Mouse (Mus musculus) left cerebral cortex, adult 9 months (tissue): ENCODE measurements at regions not wholly inside any gene's neighbourhood (a gene's known extent, or its start where the extent isn't known, plus 50 kb on each side); places are given as distances from the start of the nearest gene placed in this dataset.

ENCODE experiments used
- DNase-seq, 2 experiments: peaks; one replicate each; pipeline ENCODE4 v3.0.0; 2022; ENCODE audit warnings: low spot score in 2 of 2

DNA sequence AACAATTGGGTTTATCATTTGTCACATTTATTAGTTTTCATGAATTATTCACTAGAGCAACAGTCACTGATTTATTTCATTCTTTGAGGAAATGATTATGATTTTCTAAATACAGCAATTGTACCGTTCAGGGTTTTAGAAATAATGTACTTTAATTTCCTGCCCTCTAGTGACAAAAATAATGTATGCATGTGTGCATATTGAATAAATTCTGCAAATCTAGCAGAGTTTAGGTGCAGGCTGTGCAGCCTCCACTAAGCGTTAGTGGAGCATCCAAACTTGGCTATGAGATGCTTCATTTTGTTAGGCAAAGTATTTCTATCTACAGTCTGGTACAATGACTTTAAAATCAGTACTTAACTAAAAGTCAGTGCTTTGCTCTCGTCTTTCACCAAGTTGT is 642.1 kb upstream of the A830018L16Rik start:
- DNase-seq, result no peak

DNA sequence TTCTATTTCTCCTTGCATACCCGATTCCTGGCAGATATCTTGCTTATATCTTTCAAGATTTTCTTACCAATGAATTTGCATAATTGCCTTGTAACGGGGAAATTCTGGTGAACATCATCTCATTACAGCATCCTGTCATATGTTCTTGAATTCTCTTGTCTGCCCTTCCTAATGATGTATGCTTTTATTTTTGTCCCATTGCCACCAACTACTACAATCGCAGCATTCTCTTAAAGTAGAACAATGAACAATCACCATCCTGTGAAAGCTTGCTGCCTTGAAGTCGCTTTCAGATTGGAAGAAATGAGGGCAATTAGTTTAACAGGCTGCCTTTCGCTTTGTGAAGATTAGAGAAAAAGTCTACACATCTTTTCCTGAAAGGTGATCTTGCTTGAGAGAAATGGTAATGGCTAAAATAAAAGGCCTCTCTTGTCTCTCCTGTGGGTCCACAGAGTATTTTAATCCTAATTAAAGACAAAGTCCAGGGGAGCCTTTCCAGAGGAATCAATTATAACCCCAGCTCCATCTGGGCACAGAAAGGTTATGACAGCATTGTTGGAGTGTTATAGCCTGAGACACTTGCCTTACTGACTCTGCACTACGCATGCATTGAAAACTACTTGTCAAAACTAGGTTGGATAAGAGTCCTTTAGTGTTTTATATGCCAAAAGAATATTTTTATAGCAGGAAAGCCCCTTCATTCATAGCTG is 619.7 kb upstream of the A830018L16Rik start:
- DNase-seq, result no peak

DNA sequence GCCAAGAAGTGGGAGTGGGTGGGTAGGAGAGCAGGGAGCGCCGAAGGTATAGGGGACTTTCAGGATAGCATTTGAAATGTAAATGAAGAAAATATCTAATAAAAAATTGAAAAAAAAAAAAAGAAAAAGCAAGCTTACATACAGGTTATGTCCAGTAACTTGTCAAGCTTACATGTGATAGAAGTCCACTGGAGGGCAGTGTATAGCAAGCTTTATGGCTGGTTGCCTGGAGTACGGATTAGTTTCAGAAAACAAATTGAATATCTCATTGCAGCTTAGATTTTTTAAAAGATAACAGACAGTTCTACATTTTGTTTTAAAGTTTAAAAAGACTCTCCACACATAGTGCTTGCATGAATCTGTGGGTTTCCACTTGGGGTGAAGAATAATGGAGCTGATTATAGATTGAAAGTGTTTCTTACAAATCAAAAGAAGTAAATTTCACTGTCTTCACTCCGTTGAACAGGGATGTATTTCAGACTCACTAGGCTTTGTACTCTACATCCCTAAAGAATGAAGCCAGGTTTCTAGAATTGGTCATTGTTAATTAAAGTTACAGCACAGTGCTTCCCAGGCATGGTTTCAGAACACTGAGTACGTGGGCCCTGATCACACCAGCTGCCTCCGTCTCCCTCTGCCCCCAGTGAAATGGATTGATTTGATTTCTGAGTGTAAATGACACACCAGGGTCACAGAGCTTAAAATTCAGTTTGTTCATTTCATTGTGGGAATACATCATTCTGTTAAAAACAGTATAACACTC is 578.1 kb upstream of the A830018L16Rik start:
- DNase-seq, result peak in 1 of 2 experiments; percentile 49

DNA sequence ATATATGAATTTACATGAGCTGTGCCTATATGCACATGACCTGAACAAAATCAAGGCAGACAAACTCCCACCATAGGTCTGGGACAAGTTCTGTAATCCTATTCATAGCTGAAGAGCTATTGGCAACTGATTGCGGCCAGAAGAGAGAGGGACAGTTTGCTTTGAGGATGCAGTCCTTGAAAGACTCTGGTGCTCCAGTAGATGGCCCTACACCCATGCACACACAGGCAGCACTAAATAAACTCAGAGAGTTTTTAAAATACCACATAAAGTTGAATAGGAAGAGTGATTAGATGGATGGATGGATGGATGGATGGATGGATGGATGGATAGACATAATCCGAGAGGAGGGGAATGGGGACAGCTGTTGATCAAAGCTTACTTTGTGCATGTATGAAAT is 576.7 kb upstream of the A830018L16Rik start:
- peak in 1 of 2 experiments; percentile 4 for DNase-seq

DNA sequence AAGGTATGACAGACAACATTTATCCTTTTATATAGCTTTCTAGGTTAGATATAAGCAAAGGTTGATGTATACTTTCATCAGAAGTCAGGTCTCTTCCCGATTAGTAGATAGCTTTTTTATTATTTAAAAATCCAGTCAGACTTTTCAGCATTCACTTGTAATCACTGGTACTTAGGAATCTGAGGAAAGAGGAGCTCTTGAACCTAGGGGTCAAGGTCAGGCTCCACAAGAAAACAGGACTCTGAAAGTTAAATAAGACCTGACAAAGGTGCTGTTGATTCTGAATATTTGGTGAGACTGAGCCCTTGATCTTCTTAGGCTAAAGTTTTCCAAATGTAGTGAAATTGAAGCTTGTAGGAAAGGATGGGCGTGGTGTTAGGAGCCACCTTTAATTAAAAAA is 561.0 kb upstream of the A830018L16Rik start:
- DNase-seq, result no peak

DNA sequence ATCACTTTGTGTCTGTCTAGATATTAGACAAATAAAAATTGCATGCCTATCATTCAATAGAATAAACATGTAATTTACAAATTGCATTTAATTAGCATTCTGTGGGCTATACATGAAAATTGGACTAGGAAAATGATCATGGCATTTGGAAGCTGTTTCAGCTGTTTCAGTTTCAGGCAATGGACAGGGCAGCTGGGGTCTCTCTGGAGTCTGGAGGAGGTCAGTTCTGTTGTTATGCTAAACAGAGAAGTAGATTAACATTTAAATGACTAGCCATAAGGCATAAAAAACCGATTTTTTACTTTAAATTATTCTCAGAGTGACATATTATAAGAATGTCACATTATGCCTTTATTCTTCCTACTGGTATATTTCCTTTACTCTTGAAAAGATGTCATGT is 559.4 kb upstream of the A830018L16Rik start:
- no peak for DNase-seq

DNA sequence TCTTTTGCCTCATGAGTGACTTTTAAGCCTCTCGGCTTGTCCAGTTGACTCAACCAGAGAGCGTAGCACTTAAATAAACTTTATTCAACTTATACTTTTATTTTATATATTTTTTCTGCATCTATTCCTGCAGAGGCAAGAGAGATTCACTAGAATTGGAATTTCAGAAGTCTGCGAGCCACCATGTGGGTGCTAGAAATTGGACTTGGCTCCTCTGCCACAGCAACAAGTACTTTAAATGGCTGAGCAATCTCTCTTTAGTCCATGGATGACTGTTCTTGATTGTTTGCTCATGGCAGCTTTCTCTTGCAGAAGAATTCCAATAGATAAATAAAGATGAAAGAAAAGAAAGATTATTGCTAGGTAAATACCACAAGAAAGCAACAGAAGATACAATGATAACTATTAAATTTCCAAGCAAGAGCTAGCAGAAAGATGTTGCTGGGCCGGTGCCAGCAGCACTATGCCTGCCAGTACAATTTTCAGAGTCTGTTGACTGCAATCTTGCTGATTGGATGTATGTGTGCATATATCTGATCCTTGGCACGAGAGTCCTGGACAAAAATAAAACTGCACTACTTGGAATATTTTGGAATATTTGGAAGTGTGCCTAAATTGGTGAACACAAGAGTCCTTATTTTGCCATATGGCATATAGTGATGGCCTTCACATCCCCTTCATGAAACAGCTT is 542.6 kb upstream of the A830018L16Rik start:
- DNase-seq, result peak in 1 of 2 experiments; percentile 7

DNA sequence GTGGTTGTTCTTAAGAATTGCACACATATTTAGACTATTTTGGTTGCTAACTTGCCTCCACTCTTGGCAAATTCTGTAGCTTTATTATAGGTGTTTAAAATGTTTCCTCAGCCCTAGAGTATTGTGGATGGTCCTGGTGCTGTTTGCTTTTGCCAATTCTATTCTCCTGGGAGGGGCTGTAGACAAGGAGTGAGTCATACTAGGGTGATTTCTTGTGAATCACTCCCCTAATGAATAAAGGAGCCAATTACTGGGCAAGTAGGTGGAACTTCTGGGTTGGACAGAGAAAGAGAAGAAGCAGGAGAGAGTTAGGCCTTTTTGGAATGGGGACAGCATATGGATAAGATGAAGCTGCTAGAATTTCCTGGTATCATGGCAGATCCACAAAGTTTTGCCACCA is 541.6 kb upstream of the A830018L16Rik start:
- DNase-seq, result no peak

DNA sequence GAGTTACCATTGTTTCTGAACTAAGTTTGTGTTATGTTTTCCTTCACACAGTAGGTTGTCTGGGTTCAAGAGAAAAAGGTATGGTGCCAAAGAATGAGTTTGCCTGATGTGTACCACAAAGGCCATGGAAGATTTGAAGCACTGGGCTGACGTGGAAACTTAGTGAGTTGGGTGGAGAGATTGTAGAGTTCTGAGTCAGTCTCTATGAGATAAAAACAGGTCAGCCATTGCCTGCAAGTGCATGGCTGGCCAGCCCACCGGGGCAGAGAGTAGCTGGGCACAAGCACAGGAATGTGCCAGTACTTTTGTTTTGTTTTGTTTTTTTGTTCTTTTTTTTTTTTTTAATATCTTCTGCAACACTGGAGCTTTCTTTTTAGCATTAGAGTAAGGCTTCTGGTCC is 541.2 kb upstream of the A830018L16Rik start:
- DNase-seq, result no peak

DNA sequence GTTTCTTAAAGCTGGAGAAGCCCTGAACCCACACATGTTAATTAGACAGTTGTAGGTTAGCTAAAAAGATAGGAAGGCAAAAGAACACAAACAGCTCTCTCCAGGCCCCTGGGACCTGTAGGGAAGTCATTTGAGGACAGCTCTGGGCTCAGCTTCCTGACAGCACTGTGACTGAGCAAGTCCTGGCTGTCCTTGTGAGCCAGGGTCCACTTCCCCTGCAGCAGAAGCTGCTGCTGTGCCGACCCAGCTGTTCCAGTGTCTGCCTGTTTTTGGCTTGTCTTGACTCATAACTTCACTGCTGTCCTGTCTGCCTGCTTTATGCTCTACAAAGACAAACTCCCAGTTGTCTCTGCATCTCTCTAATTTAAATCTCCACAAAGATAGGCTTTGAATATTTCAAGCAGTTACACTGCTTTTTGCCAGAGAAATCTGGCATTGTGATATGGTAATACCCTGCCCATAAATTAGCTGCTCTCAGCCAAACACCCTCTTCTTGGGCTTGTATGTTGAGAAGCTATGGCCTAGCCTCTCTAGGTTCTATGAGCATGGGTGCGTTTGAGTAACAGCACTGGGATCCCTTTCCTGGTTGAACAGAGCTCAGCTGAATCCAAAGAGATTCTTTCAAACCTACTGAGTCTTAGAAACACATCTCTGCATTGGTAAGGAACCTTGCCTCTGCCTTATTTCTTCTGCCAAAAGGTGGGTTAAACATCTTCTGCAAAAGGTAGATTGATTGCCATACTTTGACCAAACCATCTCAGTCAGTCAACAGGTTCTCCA is 536.3 kb upstream of the A830018L16Rik start:
- DNase-seq, result no peak

DNA sequence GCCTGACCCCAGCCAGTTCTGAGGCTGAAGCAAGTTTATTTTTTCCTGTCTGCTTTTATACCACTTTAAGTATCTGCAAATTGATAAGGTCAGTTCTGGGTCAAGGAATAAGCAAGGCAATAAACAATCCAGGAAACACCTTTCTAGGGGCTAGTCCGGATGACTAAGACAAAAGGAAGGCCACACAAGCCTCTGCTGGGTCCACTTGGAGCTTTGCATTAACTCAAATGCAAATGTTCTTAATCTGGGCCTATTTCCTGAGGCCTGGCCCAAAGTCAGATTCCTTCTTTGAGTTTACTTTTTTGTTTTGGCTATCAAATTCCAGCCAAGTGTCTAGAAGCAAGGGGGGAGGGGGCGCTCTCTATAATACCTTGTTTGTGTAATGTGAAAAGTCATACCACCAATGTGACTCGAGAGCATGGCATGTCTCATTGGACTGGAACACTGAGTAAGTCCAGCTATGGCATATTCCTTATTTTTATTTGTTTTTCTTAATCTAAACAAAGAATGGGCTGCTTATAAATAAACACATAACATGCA is 535.6 kb upstream of the A830018L16Rik start:
- no peak for DNase-seq

DNA sequence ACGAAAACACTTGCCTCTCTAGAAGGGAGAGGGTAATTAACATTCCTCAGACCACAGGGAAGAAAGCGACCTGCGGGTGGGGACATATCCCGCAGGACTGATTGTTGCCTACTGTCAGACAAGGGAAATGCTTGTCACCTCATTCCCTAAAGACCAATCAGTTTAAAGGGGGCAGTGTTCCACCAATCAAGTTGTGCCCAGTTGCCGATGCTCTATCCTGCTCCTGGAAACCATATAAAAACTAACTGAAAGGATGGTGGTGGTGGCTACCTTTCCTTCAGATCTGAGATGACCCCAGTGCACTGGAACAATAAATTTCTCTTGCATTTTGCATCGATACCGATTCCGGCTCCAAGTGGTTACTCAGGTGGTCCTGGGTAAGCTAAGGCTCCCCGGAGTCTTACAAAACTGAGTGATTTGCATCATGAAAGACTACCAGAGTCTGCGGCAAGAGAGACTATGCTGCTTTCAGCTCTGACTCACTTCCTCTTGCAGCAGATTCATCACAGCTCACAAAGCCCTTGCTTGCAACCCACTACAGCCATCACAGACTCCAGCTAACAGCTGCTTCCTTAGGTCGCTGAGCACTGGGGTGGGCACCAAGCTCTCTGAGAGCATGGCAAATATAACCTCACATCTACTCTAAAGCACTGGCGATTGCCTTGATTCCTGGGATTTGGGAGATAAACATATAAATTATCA is 533.7 kb upstream of the A830018L16Rik start:
- DNase-seq, result no peak

DNA sequence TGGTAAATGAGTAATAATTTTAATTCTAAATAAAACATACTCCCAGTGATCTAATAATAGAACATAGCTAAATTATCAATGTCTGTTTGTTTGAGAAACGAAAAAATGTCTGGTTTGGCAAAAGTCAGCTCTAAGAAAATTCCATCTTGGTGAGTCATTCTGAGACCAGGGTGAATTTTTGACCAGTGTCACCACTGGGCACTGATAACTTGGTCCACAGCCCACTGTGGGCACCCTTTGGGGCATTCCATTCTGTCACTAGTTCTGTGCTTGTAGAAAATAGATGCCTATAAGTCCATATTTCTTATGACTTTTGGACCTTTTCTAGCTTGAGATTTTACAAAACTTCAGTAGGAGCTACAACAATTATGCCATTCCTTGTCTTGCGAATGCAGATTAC is 515.1 kb upstream of the A830018L16Rik start:
- no peak for DNase-seq

DNA sequence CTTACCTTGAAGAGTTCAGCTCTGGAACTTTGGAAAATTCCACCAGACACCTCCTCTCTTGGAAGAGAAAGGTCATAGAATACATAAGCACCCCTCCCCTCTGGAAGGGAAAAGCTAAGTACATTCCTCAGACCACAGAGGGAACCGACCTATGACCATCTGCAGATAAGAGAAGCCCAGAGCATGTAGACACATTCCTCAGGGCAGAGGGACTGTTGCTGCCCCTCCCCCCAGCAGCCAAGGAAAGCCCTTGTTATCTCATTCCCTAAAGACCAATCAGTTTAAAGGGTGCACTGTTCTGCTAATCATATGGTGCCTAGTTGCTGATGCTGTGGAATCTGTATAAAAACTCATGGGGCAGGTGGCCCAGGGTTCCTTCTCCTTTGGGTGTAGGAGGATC is 511.2 kb upstream of the A830018L16Rik start:
- DNase-seq, result no peak

DNA sequence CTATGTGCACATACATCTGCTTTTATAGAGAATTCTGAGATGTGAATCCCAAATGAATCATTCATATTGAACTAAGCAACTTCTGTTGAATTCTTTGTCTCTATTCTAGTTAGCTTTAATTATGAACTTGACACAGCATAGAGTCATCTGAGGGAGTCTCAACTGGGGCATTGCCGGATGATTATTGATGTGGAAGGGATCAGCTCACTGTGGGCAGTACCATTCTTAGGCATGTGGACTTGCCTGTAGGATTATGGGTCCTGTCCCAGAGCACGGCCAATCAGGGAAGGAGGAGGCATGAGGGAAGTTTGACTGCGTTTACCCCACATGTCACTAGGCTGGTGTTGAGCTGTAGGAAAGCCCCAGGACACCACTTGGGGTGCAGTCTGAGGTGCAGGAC is 493.9 kb upstream of the A830018L16Rik start:
- DNase-seq, result no peak

DNA sequence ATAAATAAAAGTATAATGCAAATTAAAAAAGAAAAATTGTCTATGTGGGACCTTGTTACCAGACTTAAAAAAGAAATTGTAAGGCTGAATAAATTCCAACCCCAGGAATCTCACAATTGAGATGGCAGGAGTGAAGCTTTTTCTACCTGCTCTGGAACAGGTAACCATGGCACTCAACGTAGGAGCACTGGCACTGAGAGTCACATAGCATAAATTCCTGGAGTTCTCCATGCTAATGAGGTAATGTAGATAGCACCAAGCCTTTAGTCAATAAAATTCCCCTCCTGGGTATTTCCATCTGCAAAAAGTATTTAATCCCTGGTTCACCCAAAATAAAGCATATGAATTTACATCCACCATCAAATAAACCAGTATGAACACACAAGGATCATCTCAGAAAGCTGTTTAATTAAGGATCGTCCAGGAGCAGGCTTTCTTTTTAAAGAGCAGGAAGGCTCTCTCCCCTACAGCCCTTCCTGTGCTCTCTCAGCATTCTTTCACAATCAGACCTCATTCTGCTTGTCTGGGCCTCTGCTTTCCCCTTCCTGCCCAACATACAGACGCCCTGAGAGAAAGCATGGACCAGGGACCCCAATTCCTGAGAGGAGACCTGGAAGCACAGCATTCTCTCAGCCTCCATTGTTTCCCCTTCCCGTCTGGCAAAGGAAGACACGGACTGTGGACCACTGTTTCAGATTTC is 481.4 kb upstream of the A830018L16Rik start:
- DNase-seq, result no peak

DNA sequence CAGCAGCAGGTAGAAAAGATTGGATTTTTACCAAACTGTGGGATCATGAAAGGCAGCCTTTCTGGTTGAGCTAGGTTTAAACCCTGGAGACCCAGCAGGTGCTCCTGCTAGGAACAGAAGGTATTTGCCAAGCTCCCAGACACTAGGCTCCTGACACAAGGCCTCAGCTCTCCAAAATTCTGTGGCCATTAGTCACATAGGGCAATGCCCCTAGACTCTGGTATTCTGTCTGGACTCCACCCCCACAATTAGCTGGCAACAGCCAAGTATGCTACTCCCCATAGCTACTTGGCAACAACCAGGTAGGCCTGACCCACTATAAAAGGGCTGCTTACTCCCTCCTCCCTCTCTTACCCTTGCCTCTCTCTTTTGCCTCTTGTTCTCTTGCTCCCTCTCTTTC is 480.7 kb upstream of the A830018L16Rik start:
- no peak for DNase-seq

DNA sequence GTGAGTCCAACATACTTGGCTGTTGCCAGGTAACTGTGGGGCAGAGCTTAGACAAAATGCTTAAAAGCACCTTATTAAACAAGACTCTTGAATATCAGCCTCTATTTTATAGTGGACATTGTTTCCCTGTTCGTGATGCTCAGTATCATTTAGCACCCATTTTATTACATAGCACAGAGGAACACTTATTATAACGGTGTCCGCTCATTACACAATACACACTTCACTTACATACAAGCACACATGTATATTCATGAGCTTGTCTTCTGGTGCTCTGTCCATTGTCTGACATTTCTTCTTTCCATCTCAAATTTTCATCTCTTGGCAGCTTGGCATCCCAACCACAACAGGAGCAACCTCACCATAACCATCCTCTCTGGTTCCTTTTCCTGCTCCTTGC is 475.5 kb upstream of the A830018L16Rik start:
- no peak for DNase-seq

DNA sequence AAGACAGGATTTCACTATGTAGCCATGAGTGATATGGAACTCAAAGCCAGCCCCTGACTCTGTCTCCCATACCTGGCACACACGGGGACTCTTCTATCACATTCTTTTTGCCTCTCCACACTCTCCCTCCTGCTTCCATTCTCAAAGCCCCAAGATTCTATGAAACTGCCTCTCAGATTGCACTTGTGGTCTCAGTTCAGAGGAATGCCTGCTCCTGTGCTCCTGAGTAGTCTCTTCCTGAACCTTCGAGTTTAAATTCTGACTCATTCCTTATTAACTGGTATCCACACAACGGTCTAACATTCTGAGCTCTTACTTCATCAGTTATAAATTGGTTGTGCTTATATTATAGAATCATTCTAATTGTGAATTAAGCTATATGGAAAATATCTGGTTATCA is 473.6 kb upstream of the A830018L16Rik start:
- no peak for DNase-seq

DNA sequence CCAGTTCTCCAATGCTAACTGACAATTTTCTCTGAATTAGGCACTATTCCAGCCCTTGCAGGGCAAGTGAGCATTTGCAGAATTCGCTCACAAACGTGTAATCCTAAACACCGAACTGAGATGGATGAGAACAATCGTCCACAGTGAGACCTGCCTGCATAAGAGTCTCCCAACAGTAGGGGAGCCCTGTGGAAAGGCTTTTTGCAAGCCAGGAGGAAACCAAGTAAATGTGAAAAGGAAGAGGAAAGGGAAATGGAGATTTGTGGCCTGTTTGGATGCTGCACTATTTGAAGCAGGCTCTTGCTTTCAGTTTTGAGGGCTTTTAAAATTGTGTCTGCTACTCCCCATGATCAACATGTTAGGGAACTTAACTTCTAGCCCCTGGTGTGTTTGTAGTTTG is 470.9 kb upstream of the A830018L16Rik start:
- no peak for DNase-seq
